Mouse (Mus musculus): ENCODE results near the gene Zc3h13.

- TF ChIP-seq CTCF (IDR thresholded peaks at IDR 0.05; ENCODE audit: low read depth) (no peak), EP300 (IDR thresholded peaks at IDR 0.05; ENCODE audit: low read depth) (no peak)
Observed at GRCm38 (mm10) chr14:75246024-75247000, 37.9 kb upstream of the Zc3h13 start.
